Mouse (Mus musculus): ENCODE results near the gene Hoxc11.

Hoxc11 gene

DNA sequence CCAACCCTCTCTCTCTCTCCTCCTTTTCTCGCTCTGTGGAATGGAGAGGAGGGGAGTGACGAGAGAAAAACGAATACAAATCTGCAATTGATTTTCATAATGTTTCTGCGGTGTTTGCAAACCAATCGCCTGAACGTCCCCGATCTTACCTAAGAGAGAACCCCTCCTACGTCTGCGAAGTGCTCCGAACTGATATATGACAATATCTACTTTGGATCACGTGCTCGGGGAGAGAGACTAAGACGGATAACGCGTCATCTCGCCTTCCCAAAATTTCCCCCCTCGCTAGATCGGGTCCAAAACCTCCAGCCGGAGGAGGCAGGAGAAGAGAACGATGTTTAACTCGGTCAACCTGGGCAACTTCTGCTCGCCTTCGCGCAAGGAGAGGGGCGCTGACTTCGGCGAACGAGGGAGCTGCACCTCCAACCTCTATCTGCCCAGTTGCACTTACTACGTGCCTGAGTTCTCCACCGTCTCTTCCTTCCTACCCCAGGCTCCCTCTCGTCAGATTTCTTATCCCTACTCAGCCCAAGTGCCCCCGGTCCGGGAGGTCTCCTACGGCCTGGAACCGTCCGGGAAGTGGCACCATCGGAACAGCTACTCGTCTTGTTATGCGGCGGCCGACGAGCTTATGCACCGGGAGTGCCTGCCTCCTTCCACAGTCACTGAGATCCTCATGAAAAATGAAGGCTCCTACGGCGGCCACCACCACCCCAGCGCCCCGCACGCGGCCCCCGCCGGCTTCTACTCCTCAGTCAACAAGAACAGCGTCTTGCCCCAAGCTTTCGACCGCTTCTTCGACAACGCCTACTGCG is at the start of gene Hoxc11:
Hoxc11 (plus strand) TSS at position 236 of the 815 bp plus-strand sequence.
- peak; percentile 64 for DNase-seq

DNA sequence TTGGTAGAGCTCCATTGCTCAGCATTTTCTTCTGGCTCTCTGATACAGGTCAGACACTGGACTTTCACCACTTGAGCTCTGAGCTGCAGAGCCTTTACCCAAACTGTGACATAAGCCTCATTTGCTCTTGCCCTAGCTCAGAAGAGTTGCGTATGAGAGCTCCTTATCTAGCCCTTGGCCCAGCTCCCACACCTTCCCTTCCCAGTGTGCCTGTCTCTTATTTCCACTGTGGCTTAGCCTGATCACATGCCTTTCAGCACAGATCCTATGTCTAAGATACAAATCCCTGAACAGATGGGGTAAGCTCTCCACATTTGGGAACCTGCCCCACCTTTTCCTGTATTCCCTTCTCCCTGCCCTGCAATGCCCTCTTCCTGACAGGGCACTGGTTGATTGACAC is 49.3 kb upstream of the Hoxc11 start:
- DNase-seq = no peak

DNA sequence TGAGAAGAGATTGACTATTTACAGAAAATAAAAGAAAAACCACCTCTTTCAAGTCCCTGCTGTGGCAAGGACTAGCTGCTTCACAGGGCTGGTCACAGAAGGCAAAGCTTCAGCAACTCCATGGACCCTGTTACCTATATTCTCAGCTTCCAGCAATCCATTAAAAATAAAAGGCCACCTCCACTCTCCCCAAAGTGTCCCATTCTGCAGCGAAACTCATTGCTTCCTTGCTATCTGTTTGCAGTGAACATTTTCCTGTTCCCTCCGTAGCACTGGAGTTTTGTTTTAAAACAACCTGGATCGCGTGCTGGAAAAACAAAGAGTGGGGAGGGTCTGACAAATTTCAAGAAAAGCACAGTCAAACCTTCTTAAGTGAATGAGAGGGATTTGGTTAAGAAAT is 44.7 kb upstream of the Hoxc11 start:
- DNase-seq = no peak

DNA sequence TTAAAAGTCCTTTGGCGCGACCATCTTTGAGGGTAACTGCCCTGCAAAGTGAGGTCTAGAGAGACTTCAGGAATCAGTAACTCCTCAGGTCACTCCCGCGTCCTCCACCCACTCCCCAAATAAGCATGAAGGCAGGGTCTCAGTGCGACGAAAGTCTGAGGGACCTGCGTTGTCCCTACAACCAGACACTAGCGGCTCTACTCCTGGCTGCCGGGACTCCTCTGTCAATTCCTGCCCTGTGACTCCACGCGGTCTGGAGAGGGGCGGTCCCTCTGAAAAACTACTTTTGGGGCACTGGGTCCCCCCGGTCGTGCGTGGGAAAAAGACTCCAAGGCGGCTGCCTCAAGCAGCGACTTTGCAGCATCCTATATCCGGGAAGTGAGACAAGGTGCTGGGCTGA is 44.2 kb upstream of the Hoxc11 start:
- no peak for DNase-seq

DNA sequence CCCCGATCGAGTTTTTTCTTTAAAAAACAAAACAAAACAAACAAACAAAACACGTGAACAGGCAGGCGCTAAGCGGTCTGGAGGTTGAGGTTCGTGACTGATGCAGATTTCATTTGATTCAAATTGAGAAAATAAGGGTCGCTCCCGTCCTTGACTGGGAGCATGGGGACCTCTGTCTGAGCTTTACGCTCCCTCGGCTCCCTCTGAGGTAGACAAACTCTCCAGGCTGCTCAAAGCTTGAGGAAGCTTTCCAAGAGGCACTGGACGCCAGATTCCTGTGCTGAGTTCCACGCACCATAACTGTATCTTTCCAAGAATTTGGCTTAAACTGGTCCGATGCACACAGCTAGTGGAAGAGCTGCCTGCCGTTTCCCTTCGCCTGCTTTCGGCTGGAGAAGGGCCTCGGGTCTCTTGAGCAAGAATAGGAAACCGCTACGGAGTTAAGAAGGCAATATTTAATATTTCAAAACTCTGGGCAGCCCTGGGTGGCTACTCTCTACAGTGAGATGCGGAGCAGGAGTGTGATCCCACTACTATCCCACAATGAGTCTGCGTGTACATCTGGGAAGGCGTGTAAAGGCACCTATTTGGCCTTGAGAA is 43.6 kb upstream of the Hoxc11 start:
- no peak for DNase-seq

DNA sequence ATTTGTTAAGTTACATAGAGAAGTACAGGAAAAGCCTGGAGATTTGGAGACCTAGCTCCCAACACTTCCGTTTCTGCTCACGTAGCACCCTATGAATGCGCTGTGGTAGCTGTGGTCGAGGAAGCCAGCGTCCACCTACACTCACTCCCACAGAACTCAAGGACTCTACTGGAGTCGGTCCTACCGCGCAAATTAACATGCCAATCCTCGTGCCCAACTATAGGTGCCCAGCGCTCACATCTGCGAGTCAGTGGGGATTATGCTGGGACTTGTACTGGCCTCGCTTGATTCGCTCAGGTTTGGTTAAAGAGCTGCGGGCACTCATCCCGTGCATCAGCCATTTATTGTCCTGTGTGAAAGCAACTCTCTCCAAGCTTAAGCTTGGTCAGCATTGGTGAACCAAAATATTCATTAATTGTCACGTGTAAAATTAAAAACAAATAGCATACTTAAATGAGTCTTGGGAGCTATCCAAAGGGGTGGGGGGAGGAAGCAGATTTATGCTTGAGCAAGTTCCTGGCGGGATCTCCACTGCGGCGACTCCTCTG is 41.1 kb upstream of the Hoxc11 start:
- no peak for DNase-seq

DNA sequence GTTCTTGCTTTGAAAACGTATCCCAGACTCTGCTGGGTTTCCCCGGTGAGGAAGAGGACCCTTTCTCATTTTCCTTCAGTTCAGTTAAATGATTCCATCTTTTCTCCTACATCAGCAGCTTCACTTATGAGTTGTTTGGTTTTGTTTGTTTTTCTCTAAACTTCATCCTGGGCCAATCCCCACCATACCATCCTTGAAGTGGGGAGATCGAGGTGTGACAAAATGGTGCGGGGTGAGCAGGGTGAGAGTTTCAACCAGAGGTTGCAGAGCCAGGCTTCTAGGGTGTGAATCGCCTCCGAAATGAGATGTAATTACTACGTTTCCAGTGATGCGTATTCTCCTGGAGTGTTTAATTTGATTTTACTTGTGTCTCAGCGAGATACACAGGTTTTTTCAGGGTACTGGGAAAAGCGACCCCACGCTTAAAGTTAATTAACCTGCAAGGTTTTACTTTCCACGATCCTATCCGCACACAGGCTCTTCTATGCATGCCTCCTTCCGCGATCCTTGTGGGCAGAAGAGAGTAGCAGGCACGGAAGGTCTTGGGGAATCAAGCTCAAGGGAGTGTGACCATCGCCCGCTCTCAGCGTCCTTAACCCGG is 36.2 kb upstream of the Hoxc11 start:
- no peak for DNase-seq

DNA sequence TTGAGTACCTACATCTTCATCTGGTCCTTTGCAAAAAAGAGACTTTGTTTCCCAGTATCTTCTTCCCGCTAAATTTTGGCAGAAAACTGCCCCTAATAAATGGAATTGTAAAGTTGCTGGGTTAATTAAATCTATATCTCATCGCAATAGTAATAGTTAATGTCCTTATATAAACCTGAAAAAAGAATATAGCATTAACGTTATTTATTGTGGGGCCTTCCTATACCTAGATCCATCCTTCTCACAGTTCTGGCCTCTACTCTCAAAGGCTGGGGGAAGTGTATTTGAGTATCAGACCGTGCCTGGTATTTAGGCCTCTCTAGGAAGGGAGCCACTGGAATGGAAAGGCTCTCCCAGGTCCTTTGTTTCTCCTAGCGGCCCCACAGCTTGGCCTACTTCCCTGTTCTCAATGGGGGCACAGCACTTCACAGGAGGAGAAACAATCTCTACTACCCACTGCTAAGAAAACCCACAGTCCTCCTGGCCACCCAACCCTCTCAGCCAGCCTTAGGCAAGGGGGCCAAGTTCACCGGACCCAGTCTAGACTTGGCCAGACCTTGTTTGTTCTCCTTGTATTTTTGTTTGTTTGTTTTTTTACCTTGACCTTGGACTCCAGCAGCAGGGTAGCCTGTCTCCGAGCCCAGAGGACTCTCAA is 35.5 kb upstream of the Hoxc11 start:
- DNase-seq = no peak

DNA sequence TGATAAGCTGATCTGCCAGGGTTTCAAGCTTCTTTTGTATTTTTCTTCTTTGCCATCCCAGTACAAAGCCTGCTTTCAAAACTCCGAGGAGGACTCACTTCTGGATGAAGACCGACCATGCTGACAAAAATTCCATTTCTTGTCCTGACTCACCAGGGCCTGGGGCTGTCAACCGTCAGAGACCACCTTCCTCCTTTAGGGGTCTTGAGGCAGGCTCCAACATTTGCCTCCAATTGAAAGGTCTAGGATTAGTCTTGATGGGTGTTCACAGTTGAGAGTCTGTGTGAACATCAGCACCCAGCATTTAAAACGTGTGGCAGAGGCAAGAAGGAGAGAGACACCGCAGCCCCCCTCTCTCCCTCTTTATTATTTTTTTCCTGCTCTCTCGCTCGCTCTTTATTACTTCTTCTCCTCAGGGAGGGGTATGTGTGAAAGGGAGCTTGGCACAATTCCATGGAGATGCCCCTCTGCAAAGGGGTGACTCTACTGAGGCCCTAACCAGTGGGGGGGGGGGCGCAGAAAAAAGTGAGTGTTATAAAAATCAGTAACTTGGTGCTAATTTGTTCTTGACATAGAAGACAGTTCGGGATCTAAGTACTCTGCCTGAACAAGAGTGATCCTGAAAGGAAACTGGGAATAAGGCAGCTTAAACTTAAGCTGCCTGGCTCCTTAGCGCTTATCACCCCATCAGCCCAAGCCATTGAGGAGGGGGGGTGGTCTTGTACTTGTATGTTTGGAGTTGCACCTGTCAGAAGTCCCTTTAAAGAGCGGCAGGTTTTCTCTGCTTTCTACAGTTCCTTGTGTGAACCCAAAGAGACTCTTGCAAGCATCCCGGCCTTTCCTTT is 34.7 kb upstream of the Hoxc11 start:
- DNase-seq = no peak

DNA sequence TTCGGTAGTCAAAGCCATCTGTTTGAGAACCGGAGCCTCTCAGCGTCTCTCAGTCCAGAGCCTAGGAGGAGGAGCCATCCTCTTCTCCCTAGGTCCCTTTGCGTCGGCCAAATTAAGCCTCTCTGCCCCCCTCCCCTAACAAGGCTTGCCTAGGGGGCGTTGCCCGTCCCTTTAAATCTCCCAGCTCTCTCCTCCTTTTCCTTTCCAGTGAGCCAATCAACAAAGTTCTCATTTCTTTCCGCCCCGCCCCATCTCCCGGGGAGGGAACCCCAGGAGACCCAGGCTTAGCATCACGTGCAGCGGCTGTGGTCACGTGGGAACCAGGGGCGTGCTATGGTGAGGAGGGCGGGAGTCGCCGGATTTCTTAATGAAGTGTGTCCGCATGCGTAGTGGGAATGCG is 33.6 kb upstream of the Hoxc11 start:
- peak; percentile 86 for DNase-seq

DNA sequence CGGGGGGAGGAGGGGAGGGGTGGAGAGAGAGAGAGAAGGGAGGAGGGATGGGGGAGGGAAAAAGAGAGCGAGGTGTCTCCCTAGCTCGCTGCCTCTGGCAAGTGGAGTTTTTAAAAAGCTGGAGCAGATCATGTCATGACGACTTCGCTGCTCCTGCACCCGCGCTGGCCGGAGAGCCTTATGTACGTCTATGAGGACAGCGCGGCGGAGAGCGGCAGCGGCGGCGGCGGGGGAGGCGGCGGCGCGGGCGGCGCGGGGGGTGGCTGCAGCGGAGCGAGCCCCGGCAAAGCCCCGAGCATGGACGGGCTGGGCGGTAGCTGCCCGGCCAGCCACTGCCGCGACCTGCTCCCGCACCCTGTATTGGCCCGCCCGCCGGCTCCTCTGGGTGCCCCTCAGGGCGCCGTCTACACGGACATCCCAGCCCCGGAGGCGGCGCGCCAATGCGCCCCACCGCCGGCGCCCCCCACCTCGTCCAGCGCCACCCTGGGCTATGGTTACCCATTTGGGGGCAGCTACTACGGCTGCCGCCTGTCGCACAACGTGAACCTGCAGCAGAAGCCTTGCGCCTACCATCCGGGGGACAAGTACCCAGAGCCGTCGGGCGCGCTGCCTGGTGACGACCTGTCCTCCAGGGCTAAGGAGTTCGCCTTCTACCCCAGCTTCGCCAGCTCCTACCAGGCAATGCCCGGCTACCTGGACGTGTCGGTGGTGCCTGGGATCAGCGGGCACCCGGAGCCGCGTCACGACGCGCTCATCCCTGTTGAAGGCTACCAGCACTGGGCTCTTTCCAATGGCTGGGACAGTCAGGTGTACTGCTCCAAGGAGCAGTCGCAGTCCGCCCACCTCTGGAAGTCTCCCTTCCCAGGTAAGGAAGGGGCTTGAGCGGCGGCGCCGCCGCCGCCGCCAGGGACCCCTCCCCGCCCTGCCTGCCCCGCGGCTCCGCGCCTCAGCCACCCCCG is 32.9 kb upstream of the Hoxc11 start, which contains the start of gene Hoxc13:
Hoxc13 (plus strand) TSS at position 51 of the 959 bp plus-strand sequence.
- DNase-seq = no peak

DNA sequence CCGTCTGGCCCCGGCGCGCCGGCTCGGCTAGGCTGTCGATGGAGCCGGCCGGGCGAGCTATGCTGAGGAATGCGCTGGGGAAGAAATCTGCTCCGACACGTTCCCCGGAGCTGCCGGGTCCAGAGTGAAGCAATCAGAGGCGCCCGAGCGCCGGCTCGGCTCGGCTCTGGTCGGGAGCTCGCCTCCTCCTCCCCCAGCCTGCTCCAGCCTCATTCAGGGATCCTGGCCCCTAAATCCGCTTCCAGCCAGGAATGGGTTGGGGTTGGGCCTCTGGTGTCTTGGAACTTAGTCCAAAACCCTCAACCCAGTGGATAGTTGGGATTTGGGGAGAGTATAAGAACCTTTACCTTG is 32.2 kb upstream of the Hoxc11 start:
- peak; percentile 71 for DNase-seq

DNA sequence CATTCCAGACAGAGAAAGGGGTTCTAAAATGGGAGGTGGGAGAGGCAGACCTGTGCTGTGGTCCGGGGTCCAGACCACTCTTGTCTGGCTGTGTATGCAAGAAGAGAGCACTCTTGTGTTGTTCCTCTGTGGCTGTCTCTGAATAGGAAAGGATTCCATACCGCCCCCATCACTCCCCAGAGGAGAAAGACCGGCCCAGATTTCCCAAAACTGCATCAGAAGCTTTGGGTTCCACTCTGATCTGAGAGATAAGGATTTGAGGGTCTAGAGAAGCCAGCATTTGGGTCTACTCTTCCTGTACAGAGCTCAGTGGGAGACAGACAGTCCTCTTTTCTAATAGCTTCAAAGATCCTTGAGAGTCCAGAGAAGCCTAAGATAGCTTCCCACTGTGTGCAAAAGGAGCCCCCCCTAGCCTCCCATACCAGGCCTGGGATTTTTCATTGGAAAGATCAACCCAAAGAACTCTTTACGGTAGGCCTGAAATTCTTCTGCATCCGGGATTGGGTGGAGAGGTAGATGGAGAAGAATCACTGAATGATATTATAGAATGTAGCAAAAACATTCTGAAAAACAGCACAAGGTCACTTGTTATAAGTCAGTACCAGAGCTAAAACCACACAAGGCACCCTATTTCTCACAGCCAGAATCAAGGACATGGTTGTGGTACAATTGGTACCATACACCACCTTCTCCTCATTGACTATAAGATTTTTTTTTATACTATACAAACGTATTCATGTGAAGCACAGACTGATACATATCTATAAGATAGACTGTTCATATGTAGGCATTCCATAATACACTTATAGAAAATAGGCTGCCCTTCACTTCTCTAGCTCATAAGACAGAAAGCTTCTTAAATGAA is 31.4 kb upstream of the Hoxc11 start:
- DNase-seq = no peak

DNA sequence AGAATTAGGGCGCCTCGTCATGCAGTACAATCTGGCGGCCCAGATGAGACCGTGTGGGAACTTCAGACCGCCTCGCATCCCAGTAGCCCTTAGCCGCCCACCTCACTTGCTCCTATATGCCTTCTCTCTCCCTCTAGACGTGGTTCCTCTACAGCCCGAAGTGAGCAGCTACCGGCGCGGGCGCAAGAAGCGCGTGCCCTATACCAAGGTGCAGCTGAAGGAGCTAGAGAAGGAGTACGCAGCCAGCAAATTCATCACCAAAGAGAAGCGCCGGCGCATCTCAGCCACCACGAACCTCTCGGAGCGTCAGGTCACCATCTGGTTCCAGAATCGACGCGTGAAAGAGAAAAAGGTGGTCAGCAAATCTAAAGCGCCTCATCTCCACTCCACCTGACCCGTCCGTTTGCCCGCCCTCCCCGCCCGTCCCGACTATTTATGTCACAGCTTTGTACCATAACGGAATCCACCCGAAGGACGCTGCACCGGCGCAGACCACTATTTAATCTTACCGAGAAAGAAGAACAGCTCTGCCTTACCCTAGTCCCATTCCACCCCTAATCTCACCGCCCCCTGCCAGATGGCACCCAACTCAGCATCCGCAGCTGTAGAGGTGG is 27.1 kb upstream of the Hoxc11 start:
- DNase-seq = peak; percentile 6

DNA sequence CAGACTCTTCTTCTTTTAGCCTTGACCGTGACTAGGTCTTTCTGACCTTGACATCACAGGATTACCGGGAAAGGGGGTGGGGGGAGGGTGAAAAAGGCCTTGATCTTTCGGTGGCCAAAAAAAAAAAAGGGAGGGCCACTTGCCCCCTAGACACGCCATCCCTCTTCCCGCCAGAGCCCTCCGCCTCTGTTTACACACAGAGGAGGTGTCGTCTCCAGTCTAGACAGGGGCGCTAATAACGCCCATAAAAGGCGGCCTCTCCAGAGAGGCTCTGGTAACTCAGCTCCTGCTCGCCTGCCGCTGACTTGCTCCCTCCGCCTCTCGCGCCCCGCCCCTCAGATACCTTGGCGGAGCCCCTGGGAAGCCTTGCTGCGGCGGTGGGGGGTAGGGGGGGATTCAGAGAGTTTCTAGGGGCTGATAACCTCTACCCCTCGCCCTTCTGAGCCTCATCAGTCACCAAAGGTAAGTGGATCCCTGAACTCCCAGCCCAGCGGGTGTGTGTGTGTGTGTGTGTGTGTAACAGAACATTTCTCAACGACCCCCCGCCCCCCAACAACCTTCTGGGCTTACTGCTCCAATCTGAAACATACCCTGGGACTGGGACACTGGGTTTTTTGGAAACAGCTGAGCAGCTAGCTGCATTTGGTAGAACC is 22.4 kb upstream of the Hoxc11 start:
- no peak for DNase-seq

DNA sequence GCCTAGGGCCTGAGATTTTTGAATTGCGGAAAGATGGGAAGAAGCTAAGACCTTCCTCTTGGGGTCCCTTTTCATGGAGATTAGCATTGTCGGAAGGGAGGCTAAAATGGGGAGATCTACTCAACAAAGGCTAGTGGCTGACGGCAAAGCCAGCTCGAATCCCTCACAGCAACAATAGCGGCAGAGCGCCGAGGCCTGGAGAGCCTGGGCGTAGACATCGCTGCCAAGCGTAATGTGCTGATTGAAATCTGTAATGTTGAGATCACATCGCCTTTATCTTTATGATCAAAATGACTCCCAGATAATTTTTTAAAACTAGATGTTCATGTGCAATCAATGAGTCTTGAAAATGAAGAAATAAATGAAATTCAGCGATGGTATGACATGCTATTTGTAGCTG is 19.8 kb upstream of the Hoxc11 start:
- no peak for DNase-seq

DNA sequence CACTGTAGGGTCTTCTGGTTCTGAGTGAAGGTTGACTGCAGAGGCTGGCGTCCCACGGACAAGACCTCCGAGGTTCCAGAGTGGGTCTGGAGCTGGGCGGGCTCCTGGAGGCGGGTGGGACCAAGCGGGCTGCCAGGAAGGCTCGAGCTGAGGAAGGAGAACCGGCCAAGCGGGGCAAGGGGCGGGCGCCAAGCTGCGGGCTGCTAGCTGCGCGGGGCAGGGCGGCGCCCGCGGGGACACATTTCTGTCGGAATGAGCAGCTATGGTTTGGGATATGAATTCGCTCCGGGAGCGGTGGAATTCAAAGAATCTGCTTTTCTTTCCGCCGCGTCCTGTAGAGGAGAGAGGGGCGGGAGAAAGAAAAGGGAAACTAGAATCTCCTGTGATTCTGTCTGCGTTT is 19.3 kb upstream of the Hoxc11 start:
- DNase-seq = peak; percentile 48

DNA sequence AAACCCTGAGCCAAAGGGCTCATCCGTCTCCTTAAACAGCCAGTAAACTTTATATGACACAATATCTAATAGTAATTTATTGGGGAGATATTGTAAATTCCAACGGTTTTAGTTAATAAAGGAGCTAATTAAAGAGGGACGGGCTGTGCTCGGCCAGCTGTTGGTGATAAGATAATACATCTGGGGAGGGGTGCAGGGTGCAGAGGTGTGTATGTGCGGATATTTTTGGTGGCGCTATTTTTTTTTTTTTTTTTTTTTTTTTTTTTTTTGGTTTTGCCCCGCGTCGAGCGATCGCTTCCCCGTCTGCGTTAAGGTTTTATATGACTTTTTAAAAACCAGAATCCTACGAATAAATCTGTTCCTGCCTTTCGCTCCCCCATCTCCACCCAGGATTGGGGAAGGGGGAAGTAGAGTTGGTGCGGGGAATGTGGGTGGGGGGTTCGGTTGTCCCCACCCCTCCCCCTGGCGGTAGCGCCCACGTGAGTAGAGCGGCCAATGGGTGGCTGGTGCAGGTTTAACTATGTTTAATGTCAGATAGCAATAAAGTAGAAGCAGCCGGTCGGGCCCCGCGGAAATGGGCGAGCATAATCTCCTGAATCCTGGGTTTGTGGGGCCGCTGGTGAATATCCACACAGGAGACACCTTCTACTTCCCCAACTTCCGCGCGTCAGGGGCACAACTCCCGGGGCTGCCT is 17.8 kb upstream of the Hoxc11 start, which contains the start of gene Hoxc12:
Hoxc12 (plus strand) TSS at position 479 of the 694 bp plus-strand sequence.
- DNase-seq = no peak
